Mouse (Mus musculus) heart, postnatal 25 days (tissue): Measurements from ENCODE around the gene Tatdn3. TPM values are rescaled to one million over a fixed set of nuclear protein-coding genes. Genes with fewer than 3 reads are reported as not detected.

ENCODE experiments used
- DNase-seq: peaks from one replicate; pipeline ENCODE4 v3.0.0; 2022; ENCODE audit warnings: low spot score
- intact Hi-C: fragments of 180-260 bp; cut with DNase I; formaldehyde crosslinking; loops from one replicate; pipeline ENCODE4 v1.15.1; 2025
- total RNA-seq, 2 experiments: library from RNA; stranded (reverse); gene quantifications; 2 replicates each; pipeline ENCODE4 v1.2.3; 2021

Gene Tatdn3
- total RNA-seq, 2 experiments from 2014 or later, result 13.2 to 16.9 TPM

DNA sequence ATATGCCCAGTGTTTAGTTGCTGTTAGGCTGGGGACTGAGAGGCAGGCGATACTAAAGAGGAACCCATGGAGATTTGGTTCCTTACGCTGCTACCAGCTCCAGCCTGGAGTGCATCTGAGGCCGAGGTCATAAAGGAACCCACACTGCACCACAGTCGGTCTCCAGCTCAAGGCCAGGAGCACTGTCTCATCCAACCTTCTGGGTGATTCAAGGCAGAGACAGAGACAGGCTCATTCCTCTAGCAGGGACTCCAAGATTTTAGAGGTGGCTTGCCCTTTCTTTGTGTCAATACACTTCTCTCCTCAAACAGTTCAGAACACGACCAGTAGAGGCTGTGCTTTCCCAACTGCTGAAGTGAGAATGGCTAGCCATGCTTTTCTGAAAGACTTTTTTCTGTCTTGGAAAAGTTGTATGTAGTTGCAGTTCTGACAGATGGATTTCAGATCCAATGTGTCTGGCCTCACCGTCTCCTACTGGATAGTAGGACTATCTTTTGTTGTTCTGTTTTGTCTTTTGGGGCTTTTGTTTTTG lies 66.3 kb downstream of the Tatdn3 start:
- intact Hi-C loops, result no loop called here
- no peak for DNase-seq

Other genes starting within 250 kb of the Tatdn3 start
- 10 to 100 TPM; 16.6 to 16.9 TPM for gene Rps6kc1, start 151.2 kb downstream of the Tatdn3 start, total RNA-seq
- gene Angel2, start 137.8 kb downstream of the Tatdn3 start, total RNA-seq, result 10 to 100 TPM; 26.6 to 28.3 TPM
- gene Vash2, start 83.6 kb downstream of the Tatdn3 start, total RNA-seq, result under 1 TPM; 0.62 to 0.64 TPM
- gene Flvcr1, start 36.8 kb downstream of the Tatdn3 start, total RNA-seq, result 1 to 10 TPM; 5.3 to 5.5 TPM
- not detected for gene Spata45, start 26.3 kb downstream of the Tatdn3 start, total RNA-seq
- under 1 TPM; 0.16 to 0.22 TPM for gene Nsl1, start 80 bp upstream of the Tatdn3 start, total RNA-seq
- gene Batf3, start 34.9 kb upstream of the Tatdn3 start, total RNA-seq, result under 1 TPM; 0.83 to 0.89 TPM
- not detected for gene Fam71a, start 101.9 kb upstream of the Tatdn3 start, total RNA-seq
- 1 to 10 TPM; 4.9 to 6.0 TPM for gene Atf3, start 155.1 kb upstream of the Tatdn3 start, total RNA-seq